Mouse (Mus musculus): Measurements from ENCODE around the gene L3mbtl3. TPM values are rescaled to one million over a fixed set of nuclear protein-coding genes. Genes with fewer than 3 reads are reported as not detected.

Gene L3mbtl3
- polyA plus RNA-seq, 1 experiment from 2014 or later: 33.1 TPM

DNA sequence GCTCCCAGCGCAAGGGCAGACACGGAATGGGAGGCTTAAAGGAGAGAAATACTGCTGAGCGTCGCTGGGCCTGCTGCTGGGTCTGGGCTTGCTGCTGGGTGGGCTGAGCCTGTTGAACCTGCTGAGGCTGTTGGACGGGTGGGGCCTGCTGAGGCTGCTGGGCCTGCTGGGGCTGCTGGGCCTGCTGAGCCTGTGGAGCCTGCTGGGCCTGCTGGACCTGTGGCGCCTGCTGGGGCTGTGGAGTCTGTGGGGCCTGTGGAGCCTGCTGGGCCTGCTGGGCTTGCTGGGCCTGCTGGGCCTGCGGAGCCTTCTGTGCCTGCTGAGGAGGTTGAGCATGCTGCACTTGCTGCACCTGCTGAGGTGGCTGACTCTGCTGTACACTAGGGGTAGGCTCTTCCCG lies 95.8 kb downstream of the L3mbtl3 start:
- H3K27ac ChIP-seq: no peak overlapping the region
- peaks cover 59% of the 10 kb centered on the region for H3K36me3 ChIP-seq
- H3K9me3 ChIP-seq: no peaks in the 10 kb centered on the region
- peaks cover 6% of the 10 kb centered on the region; the same call in 1 of the 2 replicates for H3K4me1 ChIP-seq
- no peak overlapping the region for H3K9ac ChIP-seq
- WGBS: 71% methylated on average over 8 of the region's 8 CpGs
- ATAC-seq (ENCODE audit: low FRiP score, low read depth): peak; percentile 48; the same call in 1 of the 2 replicates
- no peaks in the 10 kb centered on the region for H3K27me3 ChIP-seq
- no peak overlapping the region for H3K4me2 ChIP-seq (replicated peaks)
- no peak overlapping the region for H3K4me3 ChIP-seq

DNA sequence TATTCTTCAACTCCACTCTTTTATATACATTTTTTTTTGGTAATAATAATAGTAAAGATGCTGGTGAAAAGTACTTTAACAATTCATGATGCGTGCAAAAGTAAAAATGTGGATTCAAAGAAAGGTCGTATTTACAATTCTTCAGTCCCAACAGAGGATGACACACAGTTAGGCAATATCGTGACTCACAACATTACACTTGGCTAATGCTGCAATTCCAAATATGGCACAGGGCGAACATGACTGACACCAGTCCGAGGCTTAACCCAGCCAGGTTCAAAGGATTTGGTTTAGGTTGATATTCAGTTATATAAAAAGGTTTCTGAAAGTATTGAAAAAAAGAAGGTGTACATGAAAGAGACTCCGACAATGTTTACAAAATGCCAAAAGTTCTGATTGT lies 100.4 kb downstream of the L3mbtl3 start:
- ATAC-seq (ENCODE audit: low FRiP score, low read depth): no peak
- Histone ChIP-seq H3K9me3 (no peaks in the 10 kb centered on the region), H3K36me3 (peaks cover 60% of the 10 kb centered on the region)

DNA sequence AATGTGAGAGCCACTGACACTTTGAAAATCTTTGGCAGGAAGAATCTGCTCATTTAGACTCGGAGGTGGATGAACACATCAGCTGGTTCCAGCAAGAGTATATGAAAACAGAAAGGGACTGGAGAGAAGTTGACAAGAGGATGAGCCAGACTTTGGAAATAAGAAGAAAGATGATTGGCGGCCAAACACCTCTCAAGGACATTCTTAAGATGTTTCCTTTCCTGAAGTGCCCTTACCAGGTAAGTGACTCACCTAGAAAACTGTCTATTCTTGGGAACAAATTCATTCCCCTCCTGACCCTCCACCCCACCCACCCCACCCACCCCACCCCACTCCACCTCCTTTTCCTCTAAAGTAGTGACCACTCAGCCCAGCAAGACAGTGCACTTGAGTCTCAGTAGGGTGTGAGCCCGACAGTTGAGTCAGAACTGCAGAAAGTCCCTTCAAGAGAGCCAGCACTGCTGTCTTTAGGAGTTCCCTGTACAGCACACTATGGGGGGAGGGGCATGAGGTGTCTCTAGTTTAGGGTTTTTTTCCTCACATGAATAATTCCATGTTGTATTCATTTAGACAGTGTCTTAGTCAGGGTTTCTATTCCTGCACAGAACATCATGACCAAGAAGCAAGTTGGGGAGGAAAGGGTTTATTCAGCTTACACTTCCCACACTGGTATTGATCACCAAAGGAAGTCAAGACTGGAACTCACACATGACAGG lies 111.9 kb downstream of the L3mbtl3 start:
- no peaks in the 10 kb centered on the region for H3K27me3 ChIP-seq
- 68% methylated on average over 3 of the region's 3 CpGs for WGBS

More for the DNA sequence above, 100.4 kb downstream of the L3mbtl3 start:
- no peak overlapping the region for H3K9ac ChIP-seq
- H3K27me3 ChIP-seq: no peaks in the 10 kb centered on the region
- no peaks in the 10 kb centered on the region for H3K4me1 ChIP-seq
- 92% methylated on average over 6 of the region's 6 CpGs for WGBS
- no peak overlapping the region for H3K4me2 ChIP-seq (replicated peaks)
- no peak overlapping the region for H3K27ac ChIP-seq
- no peak overlapping the region for H3K4me3 ChIP-seq

DNA sequence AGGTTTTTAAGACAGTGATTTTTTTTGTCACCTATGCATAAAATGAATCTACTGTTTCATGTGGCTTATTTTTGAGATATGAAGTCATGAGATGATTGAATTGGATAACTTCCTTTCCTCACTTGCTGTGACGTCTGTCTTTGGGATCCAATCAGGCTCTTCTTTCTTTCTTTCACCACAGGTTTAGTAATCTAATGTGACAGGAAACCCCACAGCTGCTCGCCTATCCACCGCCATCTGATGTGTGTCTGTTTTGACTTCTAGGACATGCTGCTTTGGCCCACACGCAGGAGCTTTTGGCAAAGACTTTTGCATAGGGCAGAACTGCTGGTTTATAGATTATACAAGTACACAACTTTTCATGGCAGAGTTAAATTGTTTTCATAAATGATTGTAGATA lies 115.9 kb downstream of the L3mbtl3 start:
- no peak overlapping the region for H3K4me3 ChIP-seq
- H3K27me3 ChIP-seq: no peaks in the 10 kb centered on the region
- ATAC-seq (ENCODE audit: low FRiP score, low read depth): no peak
- H3K36me3 ChIP-seq: no peaks in the 10 kb centered on the region
- H3K27ac ChIP-seq: no peak overlapping the region
- no peaks in the 10 kb centered on the region for H3K4me1 ChIP-seq
- 73% methylated on average over 4 of the region's 4 CpGs for WGBS
- no peak overlapping the region for H3K9ac ChIP-seq
- H3K4me2 ChIP-seq (replicated peaks): no peak overlapping the region
- no peaks in the 10 kb centered on the region for H3K9me3 ChIP-seq

More for the DNA sequence above, 111.9 kb downstream of the L3mbtl3 start:
- no peak overlapping the region for H3K27ac ChIP-seq
- no peak overlapping the region for H3K4me3 ChIP-seq
- H3K4me1 ChIP-seq: no peaks in the 10 kb centered on the region
- no peak overlapping the region for H3K9ac ChIP-seq
- no peaks in the 10 kb centered on the region for H3K36me3 ChIP-seq
- ATAC-seq (ENCODE audit: low FRiP score, low read depth): no peak
- no peaks in the 10 kb centered on the region for H3K9me3 ChIP-seq
- no peak overlapping the region for H3K4me2 ChIP-seq (replicated peaks)

DNA sequence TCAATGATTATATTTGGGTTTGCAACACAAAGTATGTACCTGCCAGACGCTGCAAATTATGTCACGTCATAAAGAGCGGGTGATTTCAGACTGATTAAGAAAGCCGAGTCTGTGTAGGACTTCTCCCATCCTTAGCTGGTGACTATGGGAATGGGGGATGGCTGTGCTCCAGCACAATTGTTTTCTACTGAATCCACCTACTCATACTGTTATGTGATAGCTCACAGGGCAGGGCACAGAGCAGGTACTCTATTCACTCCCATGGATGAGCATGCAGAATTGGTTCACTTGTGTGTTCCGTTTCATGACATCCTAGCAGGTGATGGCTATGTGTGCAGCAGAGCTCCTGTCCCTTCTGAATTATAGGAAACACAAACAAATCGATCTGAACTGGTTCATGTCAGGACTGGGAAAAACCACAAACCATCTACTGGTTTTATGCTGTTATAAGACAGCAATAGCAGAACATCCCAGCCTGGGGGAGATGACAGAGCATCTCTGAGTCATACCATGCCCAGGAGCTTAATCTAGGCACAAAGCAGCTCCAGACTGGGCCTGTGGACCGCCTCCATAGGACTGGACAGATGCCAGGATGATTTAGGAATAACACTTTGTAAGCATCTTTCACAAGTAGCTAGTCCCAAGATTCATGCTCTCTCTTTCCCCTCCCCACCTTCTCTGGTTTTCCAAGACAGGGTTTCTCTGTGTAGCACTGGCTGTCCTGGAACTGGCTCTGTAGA lies 126.2 kb downstream of the L3mbtl3 start:
- H3K4me3 ChIP-seq: no peak overlapping the region
- H3K4me1 ChIP-seq: no peaks in the 10 kb centered on the region
- H3K27me3 ChIP-seq: no peaks in the 10 kb centered on the region
- H3K9ac ChIP-seq: no peak overlapping the region
- H3K4me2 ChIP-seq (replicated peaks): no peak overlapping the region
- no peak for ATAC-seq (ENCODE audit: low FRiP score, low read depth)
- no peaks in the 10 kb centered on the region for H3K9me3 ChIP-seq
- no peaks in the 10 kb centered on the region for H3K36me3 ChIP-seq
- 78% methylated on average over 7 of the region's 7 CpGs for WGBS
- H3K27ac ChIP-seq: no peak overlapping the region

DNA sequence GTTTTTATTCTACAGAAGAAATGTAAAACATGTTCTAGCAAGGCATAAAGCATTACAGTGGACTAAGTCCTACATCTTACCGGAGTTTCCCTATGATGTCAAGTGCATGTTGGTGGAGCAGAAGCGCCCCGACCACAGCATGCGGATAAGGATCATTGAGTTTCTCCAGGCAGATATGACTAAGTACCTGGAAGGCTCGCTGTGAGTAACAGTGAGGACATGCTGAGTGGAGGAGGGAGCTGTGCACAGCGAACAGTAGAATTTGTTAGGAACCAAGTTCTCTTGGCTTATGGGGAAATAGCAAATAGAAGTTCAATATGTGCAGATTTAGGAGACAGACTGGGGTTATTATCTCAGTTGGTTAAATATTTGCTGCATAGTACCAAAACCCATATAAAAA lies 131.3 kb downstream of the L3mbtl3 start:
- no peak overlapping the region for H3K4me2 ChIP-seq (replicated peaks)
- H3K4me1 ChIP-seq: no peaks in the 10 kb centered on the region
- no peak for ATAC-seq (ENCODE audit: low FRiP score, low read depth)
- no peak overlapping the region for H3K9ac ChIP-seq
- H3K9me3 ChIP-seq: no peaks in the 10 kb centered on the region
- H3K27me3 ChIP-seq: no peaks in the 10 kb centered on the region
- WGBS: 92% methylated on average over 6 of the region's 6 CpGs
- no peaks in the 10 kb centered on the region for H3K36me3 ChIP-seq
- no peak overlapping the region for H3K27ac ChIP-seq
- H3K4me3 ChIP-seq: no peak overlapping the region

DNA sequence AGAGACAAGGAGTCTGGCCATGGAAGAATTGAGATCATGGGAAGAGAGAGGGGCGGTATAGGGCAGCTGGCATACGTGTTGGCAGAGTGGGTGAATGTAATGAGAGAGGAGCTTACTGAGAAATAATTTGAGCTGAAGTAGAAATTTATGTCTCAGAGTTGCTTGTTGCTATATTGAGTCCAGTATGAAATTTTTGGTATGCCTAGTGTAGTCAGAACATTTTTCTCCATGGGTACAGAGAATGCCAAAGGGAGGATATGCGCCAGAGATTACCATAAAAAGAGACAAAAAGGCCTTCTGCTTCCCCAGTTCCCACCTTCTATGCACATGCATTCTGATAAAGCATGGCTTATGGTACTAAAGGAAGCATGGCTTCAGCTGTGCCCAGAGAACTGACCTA lies 132.6 kb downstream of the L3mbtl3 start:
- Histone ChIP-seq H3K4me3 (no peak overlapping the region), H3K27ac (no peak overlapping the region), H3K4me2 (replicated peaks) (no peak overlapping the region), H3K36me3 (no peaks in the 10 kb centered on the region), H3K9me3 (no peaks in the 10 kb centered on the region), H3K4me1 (0 out of 2 replicates have a peak, but pooled peaks cover 3% of the 10 kb centered on the region), H3K9ac (no peak overlapping the region), H3K27me3 (no peaks in the 10 kb centered on the region)
- 83% methylated on average over 3 of the region's 3 CpGs for WGBS
- ATAC-seq (ENCODE audit: low FRiP score, low read depth): no peak

DNA sequence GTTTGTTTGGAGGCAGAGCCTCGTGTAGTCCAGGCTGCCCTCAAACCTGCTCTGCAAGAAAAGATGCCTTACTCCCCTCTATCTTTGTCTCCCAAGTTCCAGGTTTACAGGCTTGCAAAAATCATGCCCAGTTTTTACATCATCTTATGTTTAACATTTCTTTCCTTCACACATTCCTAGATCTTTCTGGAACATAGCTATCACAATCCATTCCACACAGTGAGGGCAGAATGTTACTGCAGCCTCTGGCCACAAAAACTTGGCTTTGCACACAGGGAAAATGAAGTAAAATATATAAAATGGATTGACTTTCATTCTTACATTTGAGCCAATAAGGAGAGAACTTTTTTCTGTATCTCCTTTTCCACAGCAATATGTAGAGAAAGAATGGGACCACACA lies 136.7 kb downstream of the L3mbtl3 start:
- WGBS: 67% methylated on average over 1 of the region's 1 CpGs
- Histone ChIP-seq H3K4me2 (replicated peaks) (no peak overlapping the region), H3K4me1 (0 out of 2 replicates have a peak, but pooled peaks cover 3% of the 10 kb centered on the region), H3K9ac (no peak overlapping the region), H3K9me3 (no peaks in the 10 kb centered on the region), H3K27ac (no peak overlapping the region), H3K4me3 (no peak overlapping the region), H3K36me3 (no peaks in the 10 kb centered on the region), H3K27me3 (no peaks in the 10 kb centered on the region)
- ATAC-seq (ENCODE audit: low FRiP score, low read depth): no peak

DNA sequence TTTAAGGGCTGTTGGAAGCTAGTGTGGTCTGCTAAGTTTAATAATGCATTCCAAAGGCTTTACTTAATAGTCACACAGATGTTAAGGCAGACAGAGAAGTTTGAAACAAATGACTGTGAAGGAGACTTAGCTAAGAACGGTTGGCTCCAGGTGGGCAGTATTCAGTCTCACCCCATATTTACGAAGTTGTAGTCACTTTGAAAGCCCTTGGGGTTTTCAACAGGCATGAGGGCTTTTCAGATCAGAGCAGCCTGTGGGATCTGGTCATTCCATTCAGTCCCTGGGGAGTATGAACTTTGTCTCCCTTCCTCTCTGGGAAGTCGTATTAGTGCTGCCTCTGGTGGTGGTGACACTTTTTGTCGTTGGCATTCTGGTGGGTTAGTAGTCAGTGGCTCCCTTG lies 137.2 kb downstream of the L3mbtl3 start:
- no peaks in the 10 kb centered on the region for H3K36me3 ChIP-seq
- 22% methylated on average over 4 of the region's 4 CpGs for whole genome bisulfite sequencing
- H3K9me3 ChIP-seq: no peaks in the 10 kb centered on the region
- H3K4me1 ChIP-seq: 0 out of 2 replicates have a peak, but pooled peaks cover 3% of the 10 kb centered on the region
- H3K4me3 ChIP-seq: no peak overlapping the region
- H3K27ac ChIP-seq: no peak overlapping the region
- no peak for ATAC-seq (ENCODE audit: low FRiP score, low read depth)
- no peaks in the 10 kb centered on the region for H3K27me3 ChIP-seq
- no peak overlapping the region for H3K9ac ChIP-seq
- no peak overlapping the region for H3K4me2 ChIP-seq (replicated peaks)

DNA sequence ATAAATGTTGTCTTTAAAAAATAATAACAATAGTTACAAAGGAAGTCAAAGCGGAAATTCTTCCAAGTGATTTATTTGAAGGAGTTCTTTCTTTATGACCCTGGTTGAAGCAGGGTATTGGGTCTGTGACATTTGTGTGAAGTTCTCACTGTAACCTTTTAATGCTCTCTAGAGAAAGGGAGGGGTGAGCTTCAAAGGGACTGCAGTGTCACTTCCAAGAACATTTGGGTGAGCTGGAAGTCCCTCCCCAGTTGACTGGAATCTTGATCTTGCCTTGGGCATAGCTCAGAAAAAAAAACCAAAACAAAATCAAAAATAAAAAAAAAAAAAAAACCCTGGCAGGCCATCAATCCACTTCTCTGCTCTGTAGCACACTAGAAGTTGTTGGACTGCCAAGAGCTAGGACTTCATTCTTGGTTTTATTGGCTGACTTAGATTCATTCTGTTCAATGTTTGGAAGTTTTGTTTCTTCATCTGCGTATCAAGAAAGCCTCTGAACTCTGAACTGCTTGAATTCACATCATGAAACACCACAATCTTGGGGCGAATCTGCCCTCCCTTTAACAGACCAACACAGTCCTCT lies 143.6 kb downstream of the L3mbtl3 start:
- WGBS: 77% methylated on average over 3 of the region's 3 CpGs
- Histone ChIP-seq H3K36me3 (no peaks in the 10 kb centered on the region), H3K4me2 (replicated peaks) (no peak overlapping the region), H3K4me1 (no peaks in the 10 kb centered on the region), H3K9ac (no peak overlapping the region), H3K27me3 (no peaks in the 10 kb centered on the region), H3K27ac (no peak overlapping the region), H3K4me3 (no peak overlapping the region), H3K9me3 (no peaks in the 10 kb centered on the region)
- ATAC-seq (ENCODE audit: low FRiP score, low read depth): no peak

DNA sequence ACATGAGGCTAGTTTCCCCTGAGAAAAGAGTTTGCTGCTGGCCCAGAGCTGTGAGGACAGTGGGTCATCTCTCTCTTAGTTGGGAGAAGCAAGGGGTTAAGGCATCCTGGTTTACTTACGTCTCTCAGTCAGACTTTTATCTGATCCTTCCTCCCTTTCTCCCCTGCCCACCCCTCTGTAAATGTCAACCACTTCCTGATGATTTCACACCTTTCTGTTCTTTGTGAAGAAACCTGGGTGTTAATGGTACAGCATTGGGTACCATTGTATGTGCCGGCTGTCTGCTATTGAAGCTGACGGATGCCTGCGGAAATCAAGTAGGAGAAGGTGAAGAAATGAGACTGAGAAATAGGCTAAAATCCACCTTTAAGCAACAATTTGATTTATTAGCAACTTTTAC lies 146.3 kb downstream of the L3mbtl3 start, which contains the start of gene Samd3:
TSS of gene Samd3 (plus strand) at position 220 of the 400 bp plus-strand sequence.
- Histone ChIP-seq H3K4me2 (replicated peaks) (no peak within 1 kb of the TSS), H3K27me3 (no peaks in the 10 kb centered on the region), H3K4me3 (no peak within 1 kb of the TSS), H3K27ac (no peak within 1 kb of the TSS), H3K36me3 (no peaks in the 10 kb centered on the region), H3K9ac (no peak within 1 kb of the TSS), H3K4me1 (no peaks in the 10 kb centered on the region), H3K9me3 (no peaks in the 10 kb centered on the region)
- 41% methylated on average over 4 of the region's 4 CpGs for WGBS
- no peak for ATAC-seq (ENCODE audit: low FRiP score, low read depth)

DNA sequence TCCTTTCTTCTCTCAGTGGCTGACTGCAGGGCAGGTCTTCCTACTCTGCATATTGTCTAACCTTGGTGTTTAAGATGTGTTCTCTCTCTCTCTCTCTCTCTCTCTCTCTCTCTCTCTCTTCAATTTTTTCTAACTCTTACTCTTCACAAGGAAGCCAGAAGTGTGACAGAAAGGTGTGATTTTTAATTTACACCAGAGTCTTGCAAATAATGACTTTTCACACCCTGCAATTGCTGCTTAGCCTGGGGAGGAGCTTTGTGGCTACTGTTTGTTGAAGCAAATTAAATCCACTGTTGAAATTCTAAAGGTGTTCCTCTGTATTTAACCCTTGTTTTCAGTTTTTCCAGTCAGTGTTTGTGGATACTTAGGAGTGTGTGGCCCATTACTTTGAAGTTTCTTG lies 147.6 kb downstream of the L3mbtl3 start:
- H3K4me1 ChIP-seq: no peaks in the 10 kb centered on the region
- H3K4me2 ChIP-seq (replicated peaks): no peak overlapping the region
- H3K9ac ChIP-seq: no peak overlapping the region
- H3K27me3 ChIP-seq: no peaks in the 10 kb centered on the region
- H3K36me3 ChIP-seq: no peaks in the 10 kb centered on the region
- no peak overlapping the region for H3K4me3 ChIP-seq
- no peak overlapping the region for H3K27ac ChIP-seq
- H3K9me3 ChIP-seq: no peaks in the 10 kb centered on the region
- no peak for ATAC-seq (ENCODE audit: low FRiP score, low read depth)
